In genomic region chr10:130541931-130542691, GRCm38 (mm10) we compare ENCODE assay signal across 8 mouse cellular contexts. TPM values are rescaled to one million over a fixed set of nuclear protein-coding genes. Genes with fewer than 3 reads are reported as not detected.
A peak's percentile ranks its signal among the peaks of the same experiment; 100 is the strongest.
DNase-seq lines count a peak whose midpoint lies in the region; ATAC-seq and TF ChIP-seq lines count a peak whose summit lies in the region.
"Not testable (repeated sequence)": the region's sequence is repeated elsewhere in the genome, so short reads cannot be mapped to it uniquely, and the experiment has no call there.

No protein-coding gene starts in this region.

- ATAC-seq in embryonic facial prominence, embryonic 13.5 days (ENCODE audit: insufficient number of reproducible peaks, insufficient read depth, low FRiP score, low TSS enrichment, low read depth) = peak; percentile 96
- ATAC-seq in limb, embryonic 11.5 days (ENCODE audit: insufficient number of reproducible peaks, low FRiP score, low TSS enrichment, low read depth) = peak; percentile 96
- ATAC-seq in midbrain, embryonic 13.5 days = peak; percentile 99

- WGBS in embryonic facial prominence, embryonic 13.5 days = under 1% methylated on average over 21 of the region's 21 CpGs
- 1% methylated on average over 21 of the region's 21 CpGs for WGBS in kidney, adult 2 months
- 3% methylated on average over 20 of the region's 21 CpGs for WGBS in limb, embryonic 11.5 days
- 2% methylated on average over 21 of the region's 21 CpGs for WGBS in midbrain, embryonic 13.5 days

- not testable (repeated sequence) for H3K4me1 ChIP-seq in embryonic facial prominence, embryonic 13.5 days; kidney, adult 2 months (ENCODE audit: control insufficient read depth, insufficient read depth, low read length); limb, embryonic 11.5 days (ENCODE audit: control insufficient read depth, insufficient read depth, low read length); midbrain, embryonic 13.5 days (replicated peaks)

- TF ChIP-seq POLR2A in kidney, adult 2 months (IDR thresholded peaks at IDR 0.05; ENCODE audit: low read depth, low read length) = not testable (repeated sequence)

- H3K4me3 ChIP-seq in embryonic facial prominence, embryonic 13.5 days = peak overlapping the region; percentile 58
- H3K4me3 ChIP-seq in kidney, adult 2 months (ENCODE audit: insufficient read depth, low read depth, low read length) = peak overlapping the region; percentile 63
- peak overlapping the region; percentile 45 for H3K4me3 ChIP-seq in limb, embryonic 11.5 days (ENCODE audit: low read depth, low read length)
- peak overlapping the region; percentile 60 for H3K4me3 ChIP-seq in midbrain, embryonic 13.5 days (replicated peaks)

- peak overlapping the region; percentile 73 for H3K27ac ChIP-seq in embryonic facial prominence, embryonic 13.5 days
- not testable (repeated sequence) for H3K27ac ChIP-seq in kidney, adult 2 months (ENCODE audit: insufficient read depth, low read depth, low read length); limb, embryonic 11.5 days (replicated peaks; ENCODE audit: low read depth, low read length)
- peak overlapping the region; percentile 52; the same call in 1 of the 2 replicates for H3K27ac ChIP-seq in midbrain, embryonic 13.5 days

- not testable (repeated sequence) for TF ChIP-seq CTCF in kidney, adult 2 months (conservative IDR thresholded peaks at IDR 0.05; ENCODE audit: insufficient read depth, insufficient read length, low read depth, low read length)

- not testable (repeated sequence) for H3K9me3 ChIP-seq in embryonic facial prominence, embryonic 13.5 days; limb, embryonic 11.5 days (ENCODE audit: control insufficient read depth, low read length); midbrain, embryonic 13.5 days

- peak overlapping the region; percentile 67 for H3K9ac ChIP-seq in embryonic facial prominence, embryonic 13.5 days
- 0 out of 2 replicates have a peak overlapping the region, but pooled peaks have one; percentile 38 for H3K9ac ChIP-seq in limb, embryonic 11.5 days (ENCODE audit: low read length)
- H3K9ac ChIP-seq in midbrain, embryonic 13.5 days (replicated peaks) = peak overlapping the region; percentile 67

- H3K4me2 ChIP-seq in embryonic facial prominence, embryonic 13.5 days = peak overlapping the region; percentile 72
- H3K4me2 ChIP-seq in limb, embryonic 11.5 days (ENCODE audit: low read depth, severe bottlenecking) = peak overlapping the region; percentile 52
- H3K4me2 ChIP-seq in midbrain, embryonic 13.5 days (replicated peaks) = peak overlapping the region; percentile 72

- not testable (repeated sequence) for H3K36me3 ChIP-seq in embryonic facial prominence, embryonic 13.5 days; kidney, adult 2 months (ENCODE audit: control insufficient read depth, insufficient read depth, low read length); limb, embryonic 11.5 days (ENCODE audit: control insufficient read depth, insufficient read depth, low read length); midbrain, embryonic 13.5 days

- H3K27me3 ChIP-seq in embryonic facial prominence, embryonic 13.5 days; kidney, adult 2 months (replicated peaks; ENCODE audit: control insufficient read depth, insufficient read depth, low read length); limb, embryonic 11.5 days (ENCODE audit: control insufficient read depth, insufficient read depth, low read length); midbrain, embryonic 13.5 days: not testable (repeated sequence)

- peak; percentile 90 for DNase-seq in 416B (ENCODE audit: low read depth)
- DNase-seq in adrenal gland, postnatal 4 days (ENCODE audit: low spot score in 2 of 2) = peak; percentile 29 to 35
- DNase-seq in heart, adult 18-20 months = peak; percentile 74 to 82
- peak; percentile 89 for DNase-seq in kidney, adult 2 months
- peak; percentile 76 for DNase-seq in limb, embryonic 11.5 days (ENCODE audit: low spot score)
- peak; percentile 68 for DNase-seq in spleen, adult 12 weeks (ENCODE audit: low spot score)

RNA-seq across cellular contexts. Expression of gene Vmn2r87, which starts 44.9 kb away (rescaled TPM):
- not detected for total RNA-seq in adrenal gland, postnatal 4 days (2021)
- not detected in 2 replicates for polyA plus RNA-seq in embryonic facial prominence, embryonic 13.5 days (2015; fragmentation: Nextera tagmentation; extraction: Ambion mirVana)
- total RNA-seq in heart, adult 18-20 months (2021) = not detected
- not detected in 2 replicates for polyA plus RNA-seq in kidney, adult 2 months (2012; rRNA removed)
- polyA plus RNA-seq in limb, embryonic 11.5 days (2014; fragmentation: Nextera tagmentation; extraction: Ambion mirVana) = not detected in 2 replicates
- not detected in 2 replicates for polyA plus RNA-seq in midbrain, embryonic 13.5 days (2015; fragmentation: Nextera tagmentation; extraction: Ambion mirVana)

Comparison
In these comparisons a context has a peak if more than half of its experiments do, and no peak if none do; other contexts are left out.
1. DNase-seq: peak in every context shown above with its lines; median percentile 90 in 416B; 89 in kidney, adult 2 months; 78 in heart, adult 18-20 months; 76 in limb, embryonic 11.5 days; 68 in spleen, adult 12 weeks; 32 in adrenal gland, postnatal 4 days.